21 mouse cellular contexts compared by ENCODE assay signal in the genomic region with DNA sequence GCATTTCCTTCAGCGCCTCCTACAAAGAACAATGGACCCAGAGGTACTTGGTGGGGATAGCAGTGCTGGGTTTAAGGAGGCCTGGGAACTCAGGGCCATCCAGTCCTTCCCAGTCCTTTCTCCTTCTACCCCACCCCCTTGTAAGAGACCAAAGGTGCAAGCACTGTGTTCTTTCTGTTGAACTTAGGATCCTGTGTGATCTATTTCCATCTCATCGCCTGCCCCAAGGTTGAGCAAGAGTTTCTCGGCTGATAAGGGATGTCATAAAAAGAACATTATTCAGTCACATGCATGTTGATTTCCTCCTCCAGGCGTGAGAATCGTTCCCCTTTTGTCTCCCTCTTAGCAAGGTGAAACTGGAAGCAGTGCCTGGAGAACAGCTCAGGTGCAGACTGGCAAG.
"Had no signal": no experiment of that assay in that cellular context is flagged by ENCODE, and none has a peak within 500 bp of the region (broad histone marks: within the 10 kb centered on the region; RNA-seq: fewer than 3 reads in every experiment).

No protein-coding gene starts in this region.

- H3K9ac ChIP-seq: limb, embryonic 12.5 days; limb, embryonic 15.5 days; liver, embryonic 14.5 days; liver, postnatal 0 days; lung, embryonic 14.5 days had no signal

- DNase-seq: kidney, adult 18-20 months; kidney, adult 9 months; kidney, postnatal 25 days; layer of hippocampus, adult 9-11 months; layer of hippocampus, postnatal 36 days; left cerebral cortex, postnatal 4 days; liver, postnatal 0 days; lung, embryonic 14.5 days; lung, postnatal 36 days; midbrain, embryonic 14.5 days; thymus, adult 2 months; thymus, postnatal 14 days; thymus, postnatal 4 days had no signal

- ATAC-seq: liver, postnatal 0 days; lung, postnatal 0 days had no signal

- H3K4me1 ChIP-seq: limb, embryonic 12.5 days; limb, embryonic 15.5 days had no signal

- H3K27ac ChIP-seq: kidney, postnatal 0 days; layer of hippocampus, adult 2 months; limb, embryonic 12.5 days; limb, embryonic 15.5 days; liver, embryonic 14.5 days had no signal

- H3K4me2 ChIP-seq: limb, embryonic 12.5 days; limb, embryonic 15.5 days; liver, embryonic 11.5 days; lung, embryonic 14.5 days; midbrain, embryonic 11.5 days had no signal

- H3K27me3 ChIP-seq: limb, embryonic 12.5 days; limb, embryonic 15.5 days had no signal

- H3K4me3 ChIP-seq: layer of hippocampus, adult 2 months; limb, embryonic 12.5 days; limb, embryonic 15.5 days had no signal

- H3K9me3 ChIP-seq: limb, embryonic 12.5 days; limb, embryonic 15.5 days had no signal
